Mouse (Mus musculus) left cerebral cortex, adult 9 months (tissue): Measurements from ENCODE around the gene Slco2b1.

Experiments
- DNase-seq, 2 experiments: peaks; one replicate each; pipeline ENCODE4 v3.0.0; 2022; ENCODE audit warnings: low spot score in 2 of 2

Gene Slco2b1

DNA sequence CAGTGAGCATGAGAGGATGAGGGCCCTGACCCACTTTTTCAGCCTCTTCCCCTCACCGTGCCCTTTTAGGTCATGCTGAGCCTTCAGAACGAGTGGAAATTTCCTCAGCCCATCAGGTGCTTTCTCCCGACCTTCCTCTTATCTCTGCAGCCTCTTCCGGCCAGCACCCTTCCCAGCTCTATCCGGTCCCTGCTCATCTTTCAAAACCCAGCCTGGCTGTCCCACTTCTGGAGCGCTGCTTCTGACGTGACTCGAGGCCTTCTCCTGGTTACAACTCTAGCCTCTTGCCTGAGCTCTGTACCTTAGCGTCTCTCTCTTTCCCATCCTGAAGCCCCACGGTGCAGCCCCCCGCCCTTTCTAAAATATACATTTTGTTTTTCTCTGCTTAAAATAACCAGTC, 56.9 kb downstream of the Slco2b1 start:
- no peak for DNase-seq

GRCm38 (mm10) chr7:99649585-99649984, 61.6 kb downstream of the Slco2b1 start:
- DNase-seq = no peak

DNA sequence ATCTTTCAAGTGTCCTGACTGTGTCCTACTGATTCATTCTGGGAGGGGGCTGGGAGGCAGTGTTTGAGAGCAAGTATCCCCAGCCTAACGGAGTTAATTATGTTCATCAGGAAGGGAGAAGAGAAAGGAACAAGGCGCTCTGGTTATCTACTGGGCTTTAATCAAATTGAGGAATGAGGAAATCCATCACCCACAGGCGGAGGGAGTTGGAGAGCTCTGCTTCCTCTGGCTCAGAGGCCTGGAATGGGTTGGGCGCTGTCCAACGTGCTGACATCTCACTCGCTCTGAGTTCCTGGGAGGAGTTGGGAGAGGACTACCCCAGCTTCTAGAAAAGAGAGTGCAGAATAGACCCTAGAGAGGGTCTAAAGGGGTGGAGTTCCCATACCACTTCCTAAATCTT, 62.5 kb downstream of the Slco2b1 start:
- DNase-seq = no peak

GRCm38 (mm10) chr7:99644701-99645100, 66.4 kb downstream of the Slco2b1 start:
- DNase-seq = no peak

GRCm38 (mm10) chr7:99642078-99642477, 69.1 kb downstream of the Slco2b1 start:
- DNase-seq = no peak

DNA sequence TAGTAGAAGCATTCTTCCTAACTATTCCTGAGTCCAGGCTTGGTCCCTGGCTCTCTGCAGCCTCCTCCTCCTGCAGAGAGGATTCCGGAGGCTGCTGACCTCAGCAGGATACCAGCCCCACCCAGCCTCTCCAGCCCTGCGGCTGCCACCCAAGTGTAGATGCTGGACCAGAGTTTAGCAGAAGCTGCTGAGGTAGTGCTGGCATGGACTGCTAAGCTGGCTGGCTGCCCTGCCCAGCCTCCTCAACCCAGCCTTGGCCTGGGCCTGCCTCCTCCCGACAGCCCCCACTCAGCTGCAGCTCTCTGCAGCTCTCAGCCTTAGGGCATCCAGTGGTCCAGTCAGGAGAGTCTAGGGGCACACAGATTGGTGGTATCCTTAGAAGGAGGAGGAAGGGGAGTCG, 69.9 kb downstream of the Slco2b1 start:
- DNase-seq = no peak

- no peak for DNase-seq
Observed at GRCm38 (mm10) chr7:99633966-99634665, 77.0 kb downstream of the Slco2b1 start.

GRCm38 (mm10) chr7:99632286-99632685, 78.9 kb downstream of the Slco2b1 start:
- no peak for DNase-seq

DNA sequence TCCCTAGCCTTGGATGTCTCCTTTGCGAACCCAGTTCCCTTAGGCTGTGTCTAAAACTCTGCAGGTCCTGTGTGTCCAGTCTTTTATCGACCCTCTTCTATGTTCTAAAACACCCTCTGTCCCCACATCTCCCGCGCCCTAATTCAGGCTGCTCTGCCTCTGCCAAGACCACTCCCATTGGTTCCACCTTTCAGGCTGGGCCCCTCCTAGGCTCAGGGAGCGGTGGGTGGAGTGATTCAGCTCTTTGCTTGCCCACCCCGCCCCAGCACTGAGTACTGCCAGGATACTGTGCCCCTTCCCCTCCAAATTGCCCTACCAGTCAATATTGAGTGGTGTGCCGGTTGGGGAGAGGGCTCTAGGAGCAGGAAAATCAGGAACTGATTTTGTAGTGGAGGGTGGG, 83.8 kb downstream of the Slco2b1 start:
- DNase-seq = no peak

- DNase-seq = no peak
Observed at GRCm38 (mm10) chr7:99626376-99627270, 84.5 kb downstream of the Slco2b1 start, which contains the start of gene Tpbgl. TSS of gene Tpbgl (minus strand) at chr7:99627103.

- DNase-seq = peak; percentile 63 to 86
Observed at GRCm38 (mm10) chr7:99625722-99626375, 85.3 kb downstream of the Slco2b1 start.

- DNase-seq = peak in 1 of 2 experiments; percentile 47
Observed at GRCm38 (mm10) chr7:99618860-99619259, 92.3 kb downstream of the Slco2b1 start.

GRCm38 (mm10) chr7:99618264-99618663, 92.9 kb downstream of the Slco2b1 start:
- DNase-seq = no peak
